Mouse (Mus musculus) midbrain, postnatal 0 days (tissue): ENCODE data around the gene Spag7. TPM values are rescaled to one million over a fixed set of nuclear protein-coding genes. Genes with fewer than 3 reads are reported as not detected.

Experiments used
- ATAC-seq: fragments of 200-750 bp; cut with Nextera tagmentation; 2 replicates; pipeline ENCODE4 v1.8.0; 2017; ENCODE audit warnings: moderate number of reproducible peaks, mild to moderate bottlenecking, moderate TSS enrichment, moderate library complexity; ENCODE audit not compliant: low FRiP score
- DNase-seq: peaks from one replicate; pipeline ENCODE4 v3.0.0-alpha.2; 2015; ENCODE audit warnings: low spot score
- H3K27ac ChIP-seq: fragments of 300-500 bp; sonication (generic); 2 replicates; pipeline ENCODE4 v1.5.1; 2014; ENCODE audit warnings: low read depth, mild to moderate bottlenecking, low read length, mixed read lengths
- H3K27me3 ChIP-seq: fragments of 300-500 bp; sonication (generic); 2 replicates; pipeline ENCODE4 v1.6.1; 2014; ENCODE audit warnings: low read length, control low read depth, mixed read lengths; ENCODE audit not compliant: insufficient read depth
- H3K36me3 ChIP-seq: fragments of 300-500 bp; sonication (generic); 2 replicates; pipeline ENCODE4 v1.6.1; 2014; ENCODE audit warnings: low read length, control low read depth, mixed read lengths; ENCODE audit not compliant: insufficient read depth
- H3K4me1 ChIP-seq: fragments of 300-500 bp; sonication (generic); 2 replicates; pipeline ENCODE4 v1.6.1; 2014; ENCODE audit warnings: mild to moderate bottlenecking, control low read depth, antibody characterized with exemption, low read length, mixed read lengths; ENCODE audit not compliant: insufficient read depth
- H3K4me2 ChIP-seq: fragments of 300-500 bp; sonication (generic); 2 replicates; pipeline ENCODE4 v1.6.1; 2014; ENCODE audit warnings: low read depth, mild to moderate bottlenecking, low read length, mixed read lengths; ENCODE audit not compliant: poor library complexity, severe bottlenecking
- H3K4me3 ChIP-seq: fragments of 300-500 bp; sonication (generic); 2 replicates; pipeline ENCODE4 v1.5.1; 2014; ENCODE audit warnings: low read depth, mild to moderate bottlenecking, low read length, moderate library complexity
- H3K9ac ChIP-seq: fragments of 300-500 bp; sonication (generic); replicated peaks from 2 replicates; pipeline ENCODE4 v1.6.1; 2014; ENCODE audit warnings: mild to moderate bottlenecking, low read length, moderate library complexity, mixed read lengths; ENCODE audit not compliant: poor library complexity, severe bottlenecking
- H3K9me3 ChIP-seq: fragments of 300-500 bp; sonication (generic); 2 replicates; pipeline ENCODE4 v1.6.1; 2016; ENCODE audit warnings: low read length, control low read depth
- CTCF ChIP-seq: IDR thresholded peaks from 2 replicates; pipeline ENCODE4 v1.5.1; 2016; ENCODE audit warnings: antibody characterized with exemption, mild to moderate bottlenecking
- WGBS: fragments of 180-500 bp; shearing (Covaris S2); extraction: QIAGEN DNeasy Blood & Tissue Kit; methylation state at CpG from one replicate; pipeline ENCODE4 v1.1.7; 2014; 5-methylcytosine and 5-hydroxymethylcytosine counted together
- polyA plus RNA-seq: library from polyadenylated mRNA; unstranded; fragments of >200 nt; fragmentation: Nextera tagmentation; extraction: Ambion mirVana; gene quantifications from 2 replicates; pipeline ENCODE4 v1.2.1, GENCODE M21; 2015
- total RNA-seq: library from RNA; depleted of rRNA; stranded (reverse); fragments of >200 nt; gene quantifications from 2 replicates; pipeline ENCODE4 v1.2.3, GENCODE M21; 2014

Gene Spag7
- total and polyA plus RNA-seq, 2 experiments from 2014 or later: 41.9 to 131 TPM

DNA sequence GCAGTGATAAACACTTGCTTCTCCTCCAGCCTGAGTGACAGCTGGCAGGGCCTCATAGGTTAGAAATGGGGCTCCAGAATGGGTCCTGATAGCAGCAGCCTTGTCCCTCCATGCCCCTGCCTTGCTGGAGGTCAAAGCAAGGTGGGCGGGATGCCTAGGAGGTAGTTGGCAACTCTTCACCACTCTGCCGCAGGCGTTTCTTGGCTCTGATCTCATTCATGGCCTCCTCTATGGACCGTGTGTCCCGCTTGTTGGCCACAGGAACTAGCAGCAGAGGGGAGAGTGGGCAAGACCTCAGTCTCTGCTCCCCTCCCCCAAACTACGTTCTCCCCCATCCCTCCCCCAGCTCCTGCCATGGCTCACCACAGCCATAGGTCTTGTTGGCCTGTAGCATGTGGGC is 5.3 kb downstream of the Spag7 start:
- no peak for DNase-seq
- H3K4me1 ChIP-seq: no peaks in the 10 kb centered on the region
- no peak for ATAC-seq
- H3K9ac ChIP-seq: no peak overlapping the region
- H3K9me3 ChIP-seq: no peaks in the 10 kb centered on the region
- 88% methylated on average over 6 of the region's 6 CpGs for WGBS
- no peak overlapping the region for H3K27ac ChIP-seq
- no peaks in the 10 kb centered on the region for H3K27me3 ChIP-seq
- H3K36me3 ChIP-seq: peaks cover 33% of the 10 kb centered on the region
- no peak for TF ChIP-seq CTCF
- no peak overlapping the region for H3K4me3 ChIP-seq
- H3K4me2 ChIP-seq: no peak overlapping the region

DNA sequence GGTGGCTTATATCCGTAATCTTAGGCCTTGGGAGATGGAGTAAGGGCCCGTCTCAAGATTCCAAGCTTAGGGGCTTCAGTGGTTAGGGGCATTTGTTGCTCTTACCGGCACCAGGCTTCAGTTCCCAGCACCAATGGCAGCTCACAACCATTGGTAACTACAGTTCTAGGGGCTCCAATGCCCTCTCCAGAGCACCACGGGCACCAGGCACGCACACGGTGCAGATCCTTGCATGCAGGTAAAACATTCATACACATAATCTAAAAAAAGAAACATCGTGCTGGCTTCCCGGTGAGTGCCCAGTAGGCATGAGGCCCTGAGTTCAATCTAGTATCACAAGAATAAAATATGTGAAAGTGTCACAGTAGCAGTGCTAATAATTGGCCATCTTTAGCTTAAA is 6.1 kb downstream of the Spag7 start:
- H3K27ac ChIP-seq: no peak overlapping the region
- H3K36me3 ChIP-seq: peaks cover 33% of the 10 kb centered on the region
- H3K4me1 ChIP-seq: no peaks in the 10 kb centered on the region
- no peaks in the 10 kb centered on the region for H3K9me3 ChIP-seq
- no peaks in the 10 kb centered on the region for H3K27me3 ChIP-seq
- DNase-seq (no peak), ATAC-seq (no peak)
- H3K4me2 ChIP-seq: no peak overlapping the region
- TF ChIP-seq CTCF: no peak
- no peak overlapping the region for H3K4me3 ChIP-seq
- no peak overlapping the region for H3K9ac ChIP-seq
- WGBS: 87% methylated on average over 8 of the region's 8 CpGs

DNA sequence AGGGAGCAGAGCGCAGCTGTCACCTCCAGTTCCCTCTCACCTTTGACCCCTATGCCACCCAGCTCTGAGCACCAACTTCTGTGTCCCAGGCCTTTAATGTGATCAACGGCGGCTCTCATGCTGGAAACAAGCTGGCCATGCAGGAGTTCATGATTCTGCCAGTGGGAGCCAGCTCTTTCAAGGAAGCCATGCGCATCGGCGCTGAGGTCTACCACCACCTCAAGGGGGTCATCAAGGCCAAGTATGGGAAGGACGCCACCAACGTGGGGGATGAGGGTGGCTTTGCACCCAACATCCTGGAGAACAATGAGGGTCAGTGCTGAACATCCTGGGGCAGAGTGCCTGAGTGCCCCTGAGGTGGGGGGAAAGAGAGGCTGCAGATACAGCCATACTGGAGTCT is 8.6 kb downstream of the Spag7 start:
- Histone ChIP-seq H3K27ac (no peak overlapping the region), H3K9ac (no peak overlapping the region), H3K4me1 (peaks cover 5% of the 10 kb centered on the region; the same call in 1 of the 2 replicates), H3K4me2 (no peak overlapping the region), H3K4me3 (no peak overlapping the region), H3K27me3 (no peaks in the 10 kb centered on the region), H3K36me3 (peaks cover 30% of the 10 kb centered on the region), H3K9me3 (no peaks in the 10 kb centered on the region)
- no peak for ATAC-seq
- 88% methylated on average over 8 of the region's 8 CpGs for WGBS
- no peak for TF ChIP-seq CTCF
- DNase-seq: no peak

DNA sequence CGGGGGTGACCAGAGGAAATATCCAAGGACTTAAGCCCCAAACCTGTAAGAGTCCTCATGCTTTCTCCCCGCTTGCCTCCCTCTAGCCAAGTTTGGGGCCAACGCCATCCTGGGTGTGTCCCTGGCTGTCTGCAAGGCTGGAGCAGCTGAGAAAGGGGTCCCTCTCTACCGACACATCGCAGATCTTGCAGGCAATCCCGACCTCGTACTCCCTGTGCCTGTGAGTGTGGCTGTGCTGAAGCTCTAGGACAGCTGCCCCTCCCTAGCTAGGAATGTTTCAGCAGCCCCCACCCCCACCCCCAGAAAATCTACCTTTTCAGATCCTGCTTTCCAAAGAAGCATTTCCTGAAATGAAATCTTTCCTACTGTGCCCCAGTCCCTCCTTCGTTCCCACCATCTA is 10.3 kb downstream of the Spag7 start:
- no peak for TF ChIP-seq CTCF
- no peaks in the 10 kb centered on the region for H3K9me3 ChIP-seq
- no peak overlapping the region for H3K4me3 ChIP-seq
- no peak for ATAC-seq
- no peak overlapping the region for H3K27ac ChIP-seq
- peaks cover 16% of the 10 kb centered on the region for H3K36me3 ChIP-seq
- peaks cover 5% of the 10 kb centered on the region; the same call in 1 of the 2 replicates for H3K4me1 ChIP-seq
- WGBS: 80% methylated on average over 8 of the region's 8 CpGs
- no peak overlapping the region for H3K9ac ChIP-seq
- no peak overlapping the region for H3K4me2 ChIP-seq
- no peak for DNase-seq
- H3K27me3 ChIP-seq: no peaks in the 10 kb centered on the region

DNA sequence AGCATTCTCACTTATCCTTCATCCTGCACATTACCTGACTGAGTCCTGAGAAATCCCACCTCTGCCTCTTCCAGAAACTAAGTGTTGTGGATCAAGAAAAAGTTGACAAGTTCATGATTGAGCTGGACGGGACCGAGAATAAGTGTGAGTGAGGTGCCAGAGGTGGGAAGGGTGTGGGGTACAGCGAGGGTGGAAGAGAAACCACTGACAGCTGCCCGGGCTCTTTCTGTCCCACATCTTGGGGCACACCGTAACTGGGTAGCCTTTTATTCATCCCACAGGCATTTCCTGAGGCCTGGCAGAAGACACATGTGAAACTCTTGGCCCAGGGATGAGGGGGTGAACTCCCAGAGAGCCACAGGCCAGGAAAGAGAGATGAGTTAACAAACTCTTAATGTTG is 10.7 kb downstream of the Spag7 start:
- H3K27me3 ChIP-seq: no peaks in the 10 kb centered on the region
- H3K4me1 ChIP-seq: peaks cover 5% of the 10 kb centered on the region; the same call in 1 of the 2 replicates
- TF ChIP-seq CTCF: no peak
- H3K4me2 ChIP-seq: no peak overlapping the region
- WGBS: 92% methylated on average over 5 of the region's 5 CpGs
- no peak overlapping the region for H3K4me3 ChIP-seq
- H3K9ac ChIP-seq: no peak overlapping the region
- H3K36me3 ChIP-seq: peaks cover 13% of the 10 kb centered on the region
- DNase-seq (no peak), ATAC-seq (no peak)
- H3K27ac ChIP-seq: no peak overlapping the region
- no peaks in the 10 kb centered on the region for H3K9me3 ChIP-seq

DNA sequence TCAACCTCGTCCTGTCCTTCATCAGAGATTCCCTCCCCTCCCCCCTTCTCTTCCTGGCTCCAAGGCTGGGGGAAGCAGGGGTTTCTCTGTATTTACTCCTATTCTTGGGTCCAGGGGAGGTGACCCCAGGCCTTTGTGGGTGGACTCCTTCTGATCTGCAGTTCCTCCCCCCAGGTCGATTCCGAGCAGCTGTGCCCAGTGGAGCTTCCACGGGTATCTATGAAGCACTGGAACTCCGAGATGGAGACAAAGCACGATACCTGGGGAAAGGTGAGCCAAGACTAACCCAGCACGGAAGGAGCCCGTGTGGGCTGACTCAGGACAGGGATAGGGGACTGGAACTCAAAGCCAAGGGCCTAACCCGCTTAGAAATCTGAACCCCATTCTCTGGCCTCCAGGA is 11.2 kb downstream of the Spag7 start:
- no peak for TF ChIP-seq CTCF
- Histone ChIP-seq H3K9me3 (no peaks in the 10 kb centered on the region), H3K27ac (no peak overlapping the region), H3K4me1 (peaks cover 5% of the 10 kb centered on the region; the same call in 1 of the 2 replicates), H3K36me3 (peaks cover 11% of the 10 kb centered on the region), H3K4me2 (no peak overlapping the region), H3K9ac (no peak overlapping the region), H3K4me3 (no peak overlapping the region), H3K27me3 (no peaks in the 10 kb centered on the region)
- DNase-seq (no peak), ATAC-seq (no peak)
- 61% methylated on average over 9 of the region's 9 CpGs for WGBS
